Mouse (Mus musculus) ES-Bruce4 (cell line): ENCODE results near the gene Tmem108.

ENCODE experiments used
- CTCF ChIP-seq: IDR thresholded peaks from one replicate; pipeline ENCODE4 v1.8.1; 2011; ENCODE audit warnings: low read depth, low read length
- EP300 ChIP-seq: IDR thresholded peaks from 2 replicates; pipeline ENCODE4 v1.6.1; 2011; ENCODE audit warnings: low read depth, low read length; ENCODE audit not compliant: insufficient read depth
- POLR2A ChIP-seq: IDR thresholded peaks from one replicate; pipeline ENCODE4 v1.8.1; 2011; ENCODE audit warnings: low read length; ENCODE audit not compliant: insufficient read depth

DNA sequence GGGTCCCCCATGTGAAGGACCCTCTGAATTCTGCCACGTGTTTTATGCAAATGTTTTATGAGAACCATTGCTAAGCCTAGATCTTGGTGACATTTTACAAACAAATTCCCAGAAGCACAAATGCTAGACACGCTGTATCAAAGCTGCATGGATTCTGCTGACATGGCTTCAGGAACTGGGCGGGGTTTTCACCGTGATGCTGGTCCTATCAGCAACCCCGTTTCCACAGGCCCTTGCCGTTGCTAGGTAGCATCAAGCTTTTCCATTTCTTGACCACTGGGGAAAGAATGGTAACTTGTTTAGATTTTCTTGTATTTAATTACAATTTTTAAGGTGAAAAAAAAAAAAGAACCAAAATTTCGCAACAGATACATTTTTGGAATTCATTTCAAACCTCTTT is 20.7 kb upstream of the Tmem108 start:
- no peak for TF ChIP-seq CTCF
- TF ChIP-seq POLR2A = no peak
- no peak for TF ChIP-seq EP300
